Mouse (Mus musculus): Measurements from ENCODE around the gene Mtcp1. TPM values are rescaled to one million over a fixed set of nuclear protein-coding genes. Genes with fewer than 3 reads are reported as not detected.

Gene Mtcp1
- polyA plus RNA-seq (2012; rRNA removed), result 7.6 and 7.7 TPM in 2 replicates

GRCm38 (mm10) chrX:75415936-75416785 is at the start of gene Mtcp1, which contains the start of the genes Cmc4 and Brcc3:
TSS of gene Mtcp1 (minus strand) at chrX:75416588.
TSS of gene Cmc4 (minus strand) at chrX:75416584.
TSS of gene Brcc3 (plus strand) at chrX:75416628.
- peak; percentile 64 to 87 for DNase-seq (ENCODE audit: extremely low spot score in 1 of 2, low spot score in 1 of 2)

- no peak for DNase-seq (ENCODE audit: extremely low spot score in 1 of 2, low spot score in 1 of 2)
Measured at GRCm38 (mm10) chrX:75454597-75454996, 38.2 kb upstream of the Mtcp1 start.

GRCm38 (mm10) chrX:75409711-75410110 is 6.7 kb downstream of the Mtcp1 start:
- DNase-seq (ENCODE audit: extremely low spot score in 1 of 2, low spot score in 1 of 2), result no peak

DNA sequence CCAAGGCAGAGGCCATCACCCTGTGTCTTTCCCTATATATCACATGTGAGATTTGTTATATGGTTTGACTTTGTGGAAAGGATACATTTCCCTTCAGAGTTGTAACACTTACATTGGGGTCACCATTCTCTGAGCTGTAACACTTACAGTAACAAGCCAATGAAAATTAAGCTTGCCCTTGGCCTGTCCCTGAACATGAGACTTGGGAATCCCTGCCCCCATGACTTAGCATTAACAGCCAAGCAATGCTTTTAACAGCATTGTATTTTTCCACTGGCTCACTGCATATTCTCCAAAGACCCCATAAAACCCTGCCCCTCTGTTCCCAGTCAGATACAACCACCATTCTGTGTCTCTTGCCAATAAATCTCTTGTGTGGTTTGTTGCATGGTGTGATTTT is 13.0 kb downstream of the Mtcp1 start:
- no peak for DNase-seq (ENCODE audit: extremely low spot score in 1 of 2, low spot score in 1 of 2)

DNA sequence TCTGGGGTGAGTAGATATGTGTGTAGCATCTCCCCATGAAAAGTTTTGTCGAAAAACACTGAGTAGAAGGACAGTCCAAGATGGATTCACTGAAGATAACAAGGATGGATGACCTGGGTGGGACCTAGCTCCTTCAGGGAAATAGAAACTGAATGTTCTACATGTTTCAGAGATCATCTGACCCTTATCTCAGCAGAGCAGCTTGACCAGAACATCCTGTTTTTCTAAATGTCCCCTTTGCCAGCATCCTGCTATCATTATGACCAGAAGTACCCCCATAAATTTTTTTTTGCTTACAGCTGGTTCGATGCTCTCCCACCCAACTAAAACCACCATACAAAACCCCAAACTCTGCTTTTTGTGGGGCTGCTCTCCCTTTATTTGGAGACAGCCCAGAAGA is 13.7 kb downstream of the Mtcp1 start:
- DNase-seq (ENCODE audit: extremely low spot score in 1 of 2, low spot score in 1 of 2), result no peak

DNA sequence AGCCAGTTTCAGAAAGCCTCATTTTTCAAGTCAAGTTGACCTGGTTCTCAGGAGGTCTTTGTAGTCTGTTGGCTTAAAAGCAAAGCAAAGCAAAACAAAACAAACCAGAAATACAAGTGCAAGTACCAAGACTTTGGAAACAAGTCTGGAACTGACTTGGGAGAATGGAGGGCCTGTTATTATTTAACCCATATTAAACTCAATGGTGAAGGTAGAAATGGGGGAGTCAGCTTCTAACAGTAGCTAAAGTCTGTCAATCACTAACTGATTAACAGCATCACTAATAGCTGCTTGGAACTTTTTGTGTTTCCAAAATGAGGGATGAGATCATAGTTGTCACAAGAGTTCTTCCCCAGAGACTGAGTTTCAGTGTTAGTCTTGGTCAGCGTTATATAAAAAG is 16.9 kb downstream of the Mtcp1 start:
- no peak for DNase-seq (ENCODE audit: extremely low spot score in 1 of 2, low spot score in 1 of 2)

DNA sequence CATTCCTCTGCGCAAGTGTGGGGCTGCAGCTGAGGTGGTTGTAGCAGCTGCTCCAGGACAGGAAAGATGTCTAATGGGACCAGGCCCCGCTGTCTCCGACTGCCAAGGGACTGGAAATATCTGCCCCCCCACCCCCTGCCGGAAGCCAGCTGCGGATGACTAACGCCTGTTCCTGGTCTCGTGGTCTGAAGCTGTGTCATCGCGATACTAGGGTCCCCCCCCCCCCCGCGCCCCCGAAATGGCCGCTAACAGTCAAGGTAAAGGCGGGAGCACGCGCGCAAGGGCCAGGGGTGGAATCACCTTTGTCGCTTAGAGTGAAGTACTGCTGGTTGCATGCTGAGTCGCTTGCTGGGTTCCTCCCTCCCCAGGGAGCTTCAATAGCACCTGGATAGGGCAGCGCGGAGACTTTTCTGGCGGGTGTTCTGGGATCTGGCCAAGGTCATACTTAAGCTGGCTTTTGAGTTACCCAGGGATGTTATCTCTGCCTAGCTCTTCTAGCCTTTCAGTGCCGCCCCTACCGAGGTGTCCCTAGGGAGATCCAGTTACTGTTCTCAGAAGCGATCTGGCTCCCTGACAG is 34.1 kb downstream of the Mtcp1 start, which contains the start of the genes Fundc2 and F8:
Fundc2 (plus strand) TSS at position 205 of the 577 bp plus-strand sequence.
F8 (minus strand) TSS at position 421 of the 577 bp plus-strand sequence.
- peak; percentile 49 to 51 for DNase-seq (ENCODE audit: extremely low spot score in 1 of 2, low spot score in 1 of 2)

GRCm38 (mm10) chrX:75381699-75382098 is 34.7 kb downstream of the Mtcp1 start:
- no peak for DNase-seq (ENCODE audit: extremely low spot score in 1 of 2, low spot score in 1 of 2)

- DNase-seq (ENCODE audit: extremely low spot score in 1 of 2, low spot score in 1 of 2), result no peak
Measured at GRCm38 (mm10) chrX:75381176-75381575, 35.2 kb downstream of the Mtcp1 start.

DNA sequence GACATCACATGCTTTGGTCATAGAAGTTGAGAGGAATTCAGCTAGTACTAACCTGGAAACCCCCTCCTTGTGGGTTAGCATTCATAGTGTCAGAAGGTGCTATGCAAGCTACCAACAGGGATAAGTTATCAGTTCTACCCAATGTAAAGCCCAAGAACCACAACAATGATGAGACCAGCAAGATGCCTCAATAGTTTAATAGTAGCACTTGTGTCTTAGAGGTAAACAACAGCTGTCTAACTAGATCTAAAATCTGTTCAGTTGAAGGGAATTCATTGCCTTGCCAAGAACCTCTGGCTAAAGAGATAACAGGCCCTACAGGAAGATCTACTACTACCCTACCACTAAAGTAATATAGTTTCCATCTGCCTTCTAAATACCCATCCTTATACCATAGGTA is 39.6 kb downstream of the Mtcp1 start:
- DNase-seq (ENCODE audit: extremely low spot score in 1 of 2, low spot score in 1 of 2), result no peak

- no peak for DNase-seq (ENCODE audit: extremely low spot score in 1 of 2, low spot score in 1 of 2)
Measured at GRCm38 (mm10) chrX:75372666-75373425, 43.5 kb downstream of the Mtcp1 start.

GRCm38 (mm10) chrX:75370197-75370596 is 46.2 kb downstream of the Mtcp1 start:
- no peak for DNase-seq (ENCODE audit: extremely low spot score in 1 of 2, low spot score in 1 of 2)

Other genes starting within 250 kb of the Mtcp1 start
- 27.1 and 31.0 TPM in 2 replicates for gene Fundc2, start 34.2 kb downstream of the Mtcp1 start, polyA plus RNA-seq (2012; rRNA removed)
- 0.53 and 0.72 TPM in 2 replicates for gene F8, start 34.0 kb downstream of the Mtcp1 start, polyA plus RNA-seq (2012; rRNA removed)
- 17.9 and 22.0 TPM in 2 replicates for gene Cmc4, start within 50 bp of the Mtcp1 start, polyA plus RNA-seq (2012; rRNA removed)
- gene Brcc3, start within 50 bp of the Mtcp1 start, polyA plus RNA-seq (2012; rRNA removed), result 18.0 and 26.3 TPM in 2 replicates
- 68.0 and 75.7 TPM in 2 replicates for gene Vbp1, start 97.7 kb upstream of the Mtcp1 start, polyA plus RNA-seq (2012; rRNA removed)
- gene Rab39b, start 161.6 kb upstream of the Mtcp1 start, polyA plus RNA-seq (2012; rRNA removed), result 18.5 and 22.0 TPM in 2 replicates